Mouse (Mus musculus) myocyte (in vitro differentiated cells): ENCODE measurements at regions not wholly inside any gene's neighbourhood (a gene's known extent, or its start where the extent isn't known, plus 50 kb on each side); places are given as distances from the start of the nearest gene placed in this dataset.

Experiments
- E2F4 ChIP-seq: IDR thresholded peaks from one replicate; pipeline ENCODE4 v1.6.1; 2011; ENCODE audit warnings: mild to moderate bottlenecking, control low read depth, moderate library complexity; ENCODE audit not compliant: insufficient read depth
- MAX ChIP-seq: IDR thresholded peaks from one replicate; pipeline ENCODE4 v1.6.1; 2011; ENCODE audit warnings: low read depth, mild to moderate bottlenecking, control low read depth
- MYOD1 ChIP-seq, 3 experiments: IDR thresholded peaks; one replicate each; pipeline ENCODE4 v1.6.1; 2011; ENCODE audit warnings: control low read depth in 2 of 3, low read depth in 2 of 3, mild to moderate bottlenecking in 2 of 3, moderate library complexity in 1 of 3; ENCODE audit not compliant: insufficient read length in 2 of 3, control insufficient read depth in 1 of 3
- MYOG ChIP-seq, 3 experiments: IDR thresholded peaks; one replicate each; pipeline ENCODE4 v1.6.1; 2011; ENCODE audit warnings: control low read depth in 2 of 3, low read depth in 2 of 3, mild to moderate bottlenecking in 2 of 3; ENCODE audit not compliant: insufficient read length in 2 of 3, control insufficient read depth in 1 of 3, insufficient read depth in 1 of 3
- POLR2A ChIP-seq: IDR thresholded peaks from one replicate; pipeline ENCODE4 v1.6.1; 2011; ENCODE audit warnings: low read depth, mild to moderate bottlenecking, control low read depth, moderate library complexity; ENCODE audit not compliant: insufficient read length
- POLR2AphosphoS2 ChIP-seq: IDR thresholded peaks from one replicate; pipeline ENCODE4 v1.6.1; 2011; ENCODE audit warnings: low read depth, control low read depth; ENCODE audit not compliant: insufficient read length
- TCF12 ChIP-seq: IDR thresholded peaks from one replicate; pipeline ENCODE4 v1.6.1; 2011; ENCODE audit warnings: mild to moderate bottlenecking, control low read depth; ENCODE audit not compliant: poor library complexity, insufficient read depth, severe bottlenecking
- TCF3 ChIP-seq: IDR thresholded peaks from one replicate; pipeline ENCODE4 v1.6.1; 2011; ENCODE audit warnings: low read depth, control low read depth; ENCODE audit not compliant: insufficient read length
- USF1 ChIP-seq: IDR thresholded peaks from one replicate; pipeline ENCODE4 v1.6.1; 2011; ENCODE audit warnings: low read depth, mild to moderate bottlenecking, control low read depth, moderate library complexity

DNA sequence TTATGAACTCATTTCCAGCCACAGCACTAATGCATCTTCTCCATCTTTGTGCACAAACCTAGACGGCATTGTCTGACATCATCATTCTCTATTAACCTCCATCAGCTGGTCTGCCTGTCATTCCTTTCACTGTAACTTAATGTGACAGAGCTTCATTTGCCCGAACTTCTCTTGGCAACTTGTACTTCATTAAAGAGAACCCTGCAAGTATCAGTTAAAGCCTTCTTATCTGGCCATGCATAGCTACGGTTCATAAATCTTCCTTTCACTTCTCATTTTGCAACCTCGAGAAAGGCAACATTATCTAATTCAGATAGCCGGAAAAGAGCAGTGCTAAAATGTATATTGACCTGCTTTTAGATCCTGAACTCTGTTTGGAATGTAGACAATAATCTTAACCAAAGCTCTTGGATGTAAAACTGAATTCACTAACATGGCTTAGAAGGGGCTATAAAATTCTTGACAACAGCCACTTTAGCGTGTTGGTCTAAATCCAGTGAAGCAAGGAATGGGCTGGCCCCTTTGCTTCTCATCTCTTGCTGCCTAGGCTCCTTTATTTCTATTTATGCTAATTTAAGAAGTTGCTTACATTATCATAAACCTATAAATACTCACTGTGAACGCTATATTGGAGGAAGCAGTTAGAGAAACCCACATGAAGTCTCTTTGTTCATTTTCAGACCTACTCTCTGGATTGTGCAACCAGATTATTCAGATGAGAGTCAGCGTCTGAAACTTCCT, 198.5 kb downstream of the Pdha2 start:
- TF ChIP-seq MAX (no peak), USF1 (no peak), POLR2A (no peak), TCF3 (no peak), POLR2AphosphoS2 (no peak), MYOD1 (IDR thresholded peaks at IDR 0.05; ENCODE audit: control insufficient read depth in 1 of 3, insufficient read length in 2 of 3, low read depth in 2 of 3) (no peak), MYOG (IDR thresholded peaks at IDR 0.05; ENCODE audit: control insufficient read depth in 1 of 3, insufficient read depth in 1 of 3, insufficient read length in 2 of 3, low read depth in 2 of 3) (no peak), TCF12 (no peak), E2F4 (no peak)
